In the genomic region with DNA sequence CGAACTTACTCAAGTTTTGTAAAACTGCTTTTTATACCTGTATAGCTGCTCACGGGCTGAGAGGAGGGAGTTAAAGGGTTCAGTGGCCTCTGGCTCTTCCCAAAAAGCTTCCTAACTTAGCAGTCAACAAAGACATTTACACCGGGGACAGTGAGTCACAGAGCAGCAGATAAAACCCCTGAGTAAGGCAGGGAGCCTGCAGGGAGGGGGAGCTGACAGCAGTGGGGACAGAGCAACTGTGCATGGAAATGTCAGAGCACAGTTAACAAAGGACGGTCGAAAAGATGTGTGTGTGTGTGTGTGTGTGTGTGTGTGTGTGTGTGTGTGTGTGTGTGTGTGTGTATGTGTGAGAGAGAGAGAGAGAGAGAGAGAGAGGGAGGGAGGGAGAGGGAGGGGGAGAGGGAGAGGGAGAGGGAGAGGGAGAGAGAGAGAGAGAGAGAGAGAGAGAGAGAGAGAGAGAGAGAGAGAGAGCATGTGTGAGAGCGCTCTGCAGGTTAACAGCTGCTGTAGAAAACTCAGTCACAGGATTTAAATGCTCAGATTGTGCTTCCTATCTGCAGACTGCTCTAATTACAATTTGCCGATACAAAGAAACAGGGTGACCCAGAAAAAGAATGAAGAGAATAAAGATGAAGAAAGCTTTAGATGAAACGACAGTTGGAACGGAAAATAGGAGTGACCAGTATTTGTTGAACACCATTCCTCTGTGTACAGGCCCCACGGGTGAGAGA, we compare ENCODE assay signal across 13 mouse cellular contexts.
A peak's percentile ranks its signal among the peaks of the same experiment; 100 is the strongest.
DNase-seq lines count a peak whose midpoint lies in the region; ATAC-seq lines count a peak whose summit lies in the region.
"Had no signal": no experiment of that assay in that cellular context is flagged by ENCODE, and none has a peak within 500 bp of the region (broad histone marks: within the 10 kb centered on the region; RNA-seq: fewer than 3 reads in every experiment).

No protein-coding gene starts in this region.

- H3K4me1 ChIP-seq in megakaryocyte, embryonic 14.5 days, result peaks cover 83% of the 10 kb centered on the region
- H3K4me1 ChIP-seq in heart, embryonic 15.5 days (replicated peaks), result peaks cover 27% of the 10 kb centered on the region

- DNase-seq in embryo, embryonic 10 days (ENCODE audit: low spot score), result peak; percentile 5
- no peak for DNase-seq in embryo, embryonic 10.5 days (ENCODE audit: low spot score)
- DNase-seq in retina, postnatal 1 day, result peak; percentile 66
- DNase-seq in layer of hippocampus, adult 8-10 months (ENCODE audit: low spot score in 2 of 2), result no peak
- no peak for DNase-seq in left cerebral cortex, adult 9 months (ENCODE audit: low spot score in 2 of 2)
- DNase-seq: cerebellum, postnatal 14 days; lung, postnatal 4 days; spleen, adult 18-20 months had no signal

- peaks cover 9% of the 10 kb centered on the region for H3K36me3 ChIP-seq in megakaryocyte, embryonic 14.5 days (replicated peaks; ENCODE audit: low read length)
- H3K36me3 ChIP-seq in heart, embryonic 15.5 days, result no peaks in the 10 kb centered on the region
- H3K36me3 ChIP-seq: liver, embryonic 12.5 days had no signal

- no peaks in the 10 kb centered on the region for H3K9me3 ChIP-seq in megakaryocyte, embryonic 14.5 days
- no peaks in the 10 kb centered on the region for H3K9me3 ChIP-seq in heart, embryonic 15.5 days (replicated peaks)
- H3K9me3 ChIP-seq: liver, embryonic 12.5 days had no signal

- H3K9ac ChIP-seq in heart, embryonic 15.5 days, result no peak overlapping the region
- H3K9ac ChIP-seq: liver, embryonic 12.5 days had no signal

- ATAC-seq in megakaryocyte, adult 5-6 weeks (ENCODE audit: poor library complexity, severe bottlenecking), result no peak
- ATAC-seq in heart, embryonic 15.5 days (replicated peaks; ENCODE audit: insufficient number of reproducible peaks, insufficient read depth, low FRiP score, low read depth), result peak; percentile 73; the same call in 1 of the 2 replicates
- ATAC-seq: liver, embryonic 12.5 days had no signal

- 0 out of 2 replicates have a peak overlapping the region, but pooled peaks have one; percentile 18 for H3K4me2 ChIP-seq in heart, embryonic 15.5 days
- H3K4me2 ChIP-seq: liver, embryonic 12.5 days had no signal

- 32% methylated on average over 10 of the region's 10 CpGs for WGBS in heart, embryonic 15.5 days

- peak overlapping the region; percentile 65 for H3K27ac ChIP-seq in heart, embryonic 15.5 days
- H3K27ac ChIP-seq: left cerebral cortex, adult 2 months; liver, embryonic 12.5 days had no signal

- H3K4me3 ChIP-seq in megakaryocyte, embryonic 14.5 days (replicated peaks), result peak overlapping the region; percentile 38
- no peak overlapping the region for H3K4me3 ChIP-seq in heart, embryonic 15.5 days
- H3K4me3 ChIP-seq: left cerebral cortex, adult 2 months; liver, embryonic 12.5 days had no signal

- no peaks in the 10 kb centered on the region for H3K27me3 ChIP-seq in megakaryocyte, embryonic 14.5 days (replicated peaks)
- no peaks in the 10 kb centered on the region for H3K27me3 ChIP-seq in heart, embryonic 15.5 days
- H3K27me3 ChIP-seq: liver, embryonic 12.5 days had no signal

Comparison
In these comparisons a context has a peak if more than half of its experiments do, and no peak if none do; other contexts are left out.
1. DNase-seq: peak in embryo, embryonic 10 days (single experiment) and retina, postnatal 1 day (single experiment); none in embryo, embryonic 10.5 days (single experiment), layer of hippocampus, adult 8-10 months (0 of 2) and left cerebral cortex, adult 9 months (0 of 2).